Mouse (Mus musculus): Measurements from ENCODE around the gene Rhox4f. TPM values are rescaled to one million over a fixed set of nuclear protein-coding genes. Genes with fewer than 3 reads are reported as not detected.
"Not testable (repeated sequence)": the region's sequence is repeated elsewhere in the genome, so short reads cannot be mapped to it uniquely, and the experiment has no call there.

The Rhox4f gene
- polyA plus RNA-seq (2015; fragmentation: Nextera tagmentation; extraction: Ambion mirVana): not detected in 2 replicates

- H3K4me3 ChIP-seq; H3K27ac ChIP-seq; H3K27me3 ChIP-seq (replicated peaks); H3K4me1 ChIP-seq; H3K36me3 ChIP-seq (replicated peaks); H3K9me3 ChIP-seq; H3K9ac ChIP-seq; H3K4me2 ChIP-seq; ATAC-seq (replicated peaks): not testable (repeated sequence)
- 97% methylated on average over 16 of the region's 19 CpGs for WGBS
Observed at GRCm38 (mm10) chrX:37607604-37608003, at the start of gene Rhox4f. Rhox4f (minus strand) TSS chrX:37607704.

GRCm38 (mm10) chrX:37651227-37651626, 43.7 kb upstream of the Rhox4f start, which contains the start of gene Rhox4g:
Rhox4g (minus strand) TSS chrX:37651327.
- not testable (repeated sequence) for H3K36me3 ChIP-seq (replicated peaks); H3K27ac ChIP-seq; H3K9ac ChIP-seq; H3K27me3 ChIP-seq (replicated peaks); H3K4me3 ChIP-seq; H3K9me3 ChIP-seq; ATAC-seq (replicated peaks); H3K4me2 ChIP-seq; H3K4me1 ChIP-seq
- WGBS: 90% methylated on average over 19 of the region's 20 CpGs

DNA sequence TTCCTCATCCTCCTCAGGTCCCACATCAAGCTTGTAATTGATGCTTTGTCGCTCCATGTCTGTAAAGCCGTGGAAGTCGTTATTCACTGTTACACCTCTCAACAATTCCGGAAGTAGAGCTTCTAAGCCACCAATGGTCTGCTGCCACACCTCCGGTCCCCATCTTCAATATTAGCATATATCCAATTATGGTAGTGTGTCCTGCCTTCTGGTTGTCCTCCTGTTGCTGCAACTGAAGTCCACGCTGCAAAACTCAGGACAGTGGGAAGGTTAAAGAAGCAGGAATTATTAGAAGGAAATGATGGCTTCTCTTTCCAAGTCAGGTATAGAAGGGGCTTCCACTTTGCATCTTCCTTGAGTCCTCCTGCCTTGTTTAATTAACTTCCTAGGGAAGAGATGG, 35.9 kb upstream of the Rhox4f start, which contains the start of gene Rhox2g:
Rhox2g (minus strand) TSS at position 101 of the 400 bp plus-strand sequence.
- H3K36me3 ChIP-seq (replicated peaks); H3K27ac ChIP-seq; H3K4me2 ChIP-seq; H3K27me3 ChIP-seq (replicated peaks); ATAC-seq (replicated peaks); H3K4me3 ChIP-seq; H3K9ac ChIP-seq; H3K4me1 ChIP-seq; H3K9me3 ChIP-seq: not testable (repeated sequence)
- 92% methylated on average over 6 of the region's 6 CpGs for WGBS

- H3K4me1 ChIP-seq; H3K27ac ChIP-seq; ATAC-seq (replicated peaks); H3K9ac ChIP-seq; H3K9me3 ChIP-seq; H3K4me2 ChIP-seq; H3K4me3 ChIP-seq; H3K36me3 ChIP-seq (replicated peaks); H3K27me3 ChIP-seq (replicated peaks): not testable (repeated sequence)
- WGBS: 92% methylated on average over 2 of the region's 2 CpGs
Observed at GRCm38 (mm10) chrX:37628512-37628911, 21.0 kb upstream of the Rhox4f start, which contains the start of gene Rhox3g. Rhox3g (minus strand) TSS chrX:37628612.

- H3K27ac ChIP-seq; H3K4me1 ChIP-seq; H3K4me2 ChIP-seq; ATAC-seq (replicated peaks); H3K9ac ChIP-seq; H3K27me3 ChIP-seq (replicated peaks); H3K4me3 ChIP-seq; H3K9me3 ChIP-seq; H3K36me3 ChIP-seq (replicated peaks): not testable (repeated sequence)
Observed at GRCm38 (mm10) chrX:37580692-37581091, 26.8 kb downstream of the Rhox4f start, which contains the start of gene Rhox3f. Rhox3f (plus strand) TSS chrX:37580992.

DNA sequence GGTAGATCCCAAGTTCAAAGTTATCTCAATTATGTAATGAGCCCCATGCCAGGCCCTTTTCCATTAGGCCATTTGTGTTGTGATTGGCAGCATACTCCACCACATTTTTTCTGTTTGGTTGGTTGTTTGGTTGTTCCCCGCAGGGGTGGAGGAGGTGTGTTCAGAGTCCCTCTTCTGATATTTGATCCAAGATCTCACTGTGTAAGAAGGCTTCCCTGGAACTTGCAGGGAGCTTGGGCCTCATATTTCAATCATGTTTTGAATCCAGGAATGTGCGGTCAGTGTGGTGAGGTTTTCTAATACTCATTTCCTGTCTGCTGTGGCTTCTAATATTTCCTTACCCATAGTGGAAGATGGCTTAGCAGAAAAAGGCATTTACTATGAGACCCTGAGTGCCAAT, 34.9 kb downstream of the Rhox4f start:
- H3K36me3 ChIP-seq (replicated peaks); H3K27me3 ChIP-seq (replicated peaks); ATAC-seq (replicated peaks); H3K27ac ChIP-seq; H3K9me3 ChIP-seq; H3K4me3 ChIP-seq; H3K4me2 ChIP-seq; H3K4me1 ChIP-seq; H3K9ac ChIP-seq: not testable (repeated sequence)
- 74% methylated on average over 2 of the region's 2 CpGs for WGBS

DNA sequence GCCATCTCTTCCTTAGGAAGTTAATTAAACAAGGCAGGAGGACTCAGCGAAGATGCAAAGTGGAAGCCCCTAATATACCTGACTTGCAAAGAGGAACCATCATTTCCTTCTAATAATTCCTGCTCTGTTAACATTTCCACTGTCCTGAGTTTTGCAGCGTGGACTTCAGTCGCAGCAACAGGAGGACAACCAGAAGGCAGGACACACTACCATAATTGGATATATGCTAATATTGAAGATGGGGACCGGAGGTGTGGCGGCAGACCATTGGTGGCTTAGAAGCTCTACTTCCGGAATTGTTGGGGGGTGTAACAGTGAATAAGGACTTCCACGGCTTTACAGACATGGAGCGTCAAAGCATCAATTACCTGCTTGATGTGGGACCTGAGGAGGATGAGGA, 36.4 kb downstream of the Rhox4f start, which contains the start of gene Rhox2f:
Rhox2f (plus strand) TSS at position 301 of the 400 bp plus-strand sequence.
- H3K4me2 ChIP-seq; H3K4me3 ChIP-seq; H3K9me3 ChIP-seq; ATAC-seq (replicated peaks); H3K9ac ChIP-seq; H3K27ac ChIP-seq; H3K27me3 ChIP-seq (replicated peaks); H3K4me1 ChIP-seq; H3K36me3 ChIP-seq (replicated peaks): not testable (repeated sequence)
- 90% methylated on average over 8 of the region's 8 CpGs for WGBS

- H3K36me3 ChIP-seq (replicated peaks); H3K27me3 ChIP-seq (replicated peaks); H3K4me3 ChIP-seq; H3K4me2 ChIP-seq; H3K4me1 ChIP-seq; ATAC-seq (replicated peaks); H3K27ac ChIP-seq; H3K9me3 ChIP-seq; H3K9ac ChIP-seq: not testable (repeated sequence)
- WGBS: 99% methylated on average over 9 of the region's 18 CpGs
Observed at GRCm38 (mm10) chrX:37557112-37557511, 50.4 kb downstream of the Rhox4f start, which contains the start of gene Rhox4e. Rhox4e (plus strand) TSS chrX:37557412.

Other genes starting within 250 kb of the Rhox4f start
- not detected in 2 replicates for gene Rhox3a2, start 227.7 kb downstream of the Rhox4f start, polyA plus RNA-seq (2015; fragmentation: Nextera tagmentation; extraction: Ambion mirVana)
- not detected in 2 replicates for gene Rhox4a2, start 216.9 kb downstream of the Rhox4f start, polyA plus RNA-seq (2015; fragmentation: Nextera tagmentation; extraction: Ambion mirVana)
- gene Rhox2b, start 195.6 kb downstream of the Rhox4f start, polyA plus RNA-seq (2015; fragmentation: Nextera tagmentation; extraction: Ambion mirVana): not detected in 2 replicates
- not detected in 2 replicates for gene Rhox4b, start 175.2 kb downstream of the Rhox4f start, polyA plus RNA-seq (2015; fragmentation: Nextera tagmentation; extraction: Ambion mirVana)
- not detected in 2 replicates for gene Rhox2c, start 154.0 kb downstream of the Rhox4f start, polyA plus RNA-seq (2015; fragmentation: Nextera tagmentation; extraction: Ambion mirVana)
- not detected in 2 replicates for gene Rhox3c, start 149.1 kb downstream of the Rhox4f start, polyA plus RNA-seq (2015; fragmentation: Nextera tagmentation; extraction: Ambion mirVana)
- gene Rhox4c, start 127.4 kb downstream of the Rhox4f start, polyA plus RNA-seq (2015; fragmentation: Nextera tagmentation; extraction: Ambion mirVana): not detected in 2 replicates
- not detected in 2 replicates for gene Rhox2d, start 114.3 kb downstream of the Rhox4f start, polyA plus RNA-seq (2015; fragmentation: Nextera tagmentation; extraction: Ambion mirVana)
- not detected in 2 replicates for gene Rhox4d, start 93.3 kb downstream of the Rhox4f start, polyA plus RNA-seq (2015; fragmentation: Nextera tagmentation; extraction: Ambion mirVana)
- not detected in 2 replicates for gene Rhox2e, start 77.3 kb downstream of the Rhox4f start, polyA plus RNA-seq (2015; fragmentation: Nextera tagmentation; extraction: Ambion mirVana)
- gene Rhox3e, start 65.7 kb downstream of the Rhox4f start, polyA plus RNA-seq (2015; fragmentation: Nextera tagmentation; extraction: Ambion mirVana): not detected in 2 replicates
- not detected in 2 replicates for gene Rhox4e, start 50.3 kb downstream of the Rhox4f start, polyA plus RNA-seq (2015; fragmentation: Nextera tagmentation; extraction: Ambion mirVana)
- not detected in 2 replicates for gene Rhox2f, start 36.3 kb downstream of the Rhox4f start, polyA plus RNA-seq (2015; fragmentation: Nextera tagmentation; extraction: Ambion mirVana)
- not detected in 2 replicates for gene Rhox3f, start 26.7 kb downstream of the Rhox4f start, polyA plus RNA-seq (2015; fragmentation: Nextera tagmentation; extraction: Ambion mirVana)
- not detected in 2 replicates for gene Rhox3g, start 20.9 kb upstream of the Rhox4f start, polyA plus RNA-seq (2015; fragmentation: Nextera tagmentation; extraction: Ambion mirVana)
- gene Rhox2g, start 35.8 kb upstream of the Rhox4f start, polyA plus RNA-seq (2015; fragmentation: Nextera tagmentation; extraction: Ambion mirVana): not detected in 2 replicates
- not detected in 2 replicates for gene Rhox4g, start 43.6 kb upstream of the Rhox4f start, polyA plus RNA-seq (2015; fragmentation: Nextera tagmentation; extraction: Ambion mirVana)
- not detected in 2 replicates for gene Rhox3h, start 61.1 kb upstream of the Rhox4f start, polyA plus RNA-seq (2015; fragmentation: Nextera tagmentation; extraction: Ambion mirVana)
- gene Rhox2h, start 65.6 kb upstream of the Rhox4f start, polyA plus RNA-seq (2015; fragmentation: Nextera tagmentation; extraction: Ambion mirVana): not detected in 2 replicates
- gene Rhox5, start 197.1 kb upstream of the Rhox4f start, polyA plus RNA-seq (2015; fragmentation: Nextera tagmentation; extraction: Ambion mirVana): 0.47 and 0.76 TPM in 2 replicates
- gene Rhox6, start 219.2 kb upstream of the Rhox4f start, polyA plus RNA-seq (2015; fragmentation: Nextera tagmentation; extraction: Ambion mirVana): not detected in 2 replicates
- gene Rhox7a, start 224.0 kb upstream of the Rhox4f start, polyA plus RNA-seq (2015; fragmentation: Nextera tagmentation; extraction: Ambion mirVana): not detected in 2 replicates